Mouse (Mus musculus) layer of hippocampus, adult 2 months (tissue): ENCODE measurements around the gene Rpp30. TPM values are rescaled to one million over a fixed set of nuclear protein-coding genes. Genes with fewer than 3 reads are reported as not detected.

Source experiments
- DNase-seq, 2 experiments: peaks; one replicate each; pipeline ENCODE4 v3.0.0; 2022; ENCODE audit warnings: low spot score in 2 of 2
- H3K27ac ChIP-seq: fragments of 200-600 bp; 2 replicates; pipeline ENCODE4 v1.8.1; 2022
- H3K4me3 ChIP-seq: fragments of 200-600 bp; 2 replicates; pipeline ENCODE4 v1.8.1; 2022; ENCODE audit warnings: mild to moderate bottlenecking
- CTCF ChIP-seq: fragments of 200-600 bp; conservative IDR thresholded peaks from 2 replicates; pipeline ENCODE4 v1.8.1; 2022; ENCODE audit warnings: antibody characterized with exemption, mild to moderate bottlenecking, moderate library complexity
- long read RNA-seq, 2 experiments: library from polyadenylated mRNA; stranded (forward); transcript quantifications; one replicate each; pipeline ENCODE4 v2.0.0; 2021; ENCODE audit warnings: borderline mapping rate in 2 of 2
- total RNA-seq, 2 experiments: library from RNA; stranded (reverse); gene quantifications; 2 replicates each; pipeline ENCODE4 v1.2.3; 2021

Gene Rpp30
- total RNA-seq, result 10 to 100 TPM; 17.0 to 17.4 TPM
- long read RNA-seq, experiment 1, transcript Rpp30-201 (11 exons, 1,145 nt), result major isoform, 21 of 28 reads
- long read RNA-seq, experiment 1, partial matches to known transcripts, result 4 of 28 reads
- long read RNA-seq, experiment 1, other reads (novel, unspliced or antisense), result 3 of 28 reads
- long read RNA-seq, experiment 2, transcript Rpp30-201 (11 exons, 1,145 nt), result major isoform, 22 of 28 reads
- long read RNA-seq, experiment 2, partial matches to known transcripts, result 3 of 28 reads
- long read RNA-seq, experiment 2, other reads (novel, unspliced or antisense), result 3 of 28 reads

DNA sequence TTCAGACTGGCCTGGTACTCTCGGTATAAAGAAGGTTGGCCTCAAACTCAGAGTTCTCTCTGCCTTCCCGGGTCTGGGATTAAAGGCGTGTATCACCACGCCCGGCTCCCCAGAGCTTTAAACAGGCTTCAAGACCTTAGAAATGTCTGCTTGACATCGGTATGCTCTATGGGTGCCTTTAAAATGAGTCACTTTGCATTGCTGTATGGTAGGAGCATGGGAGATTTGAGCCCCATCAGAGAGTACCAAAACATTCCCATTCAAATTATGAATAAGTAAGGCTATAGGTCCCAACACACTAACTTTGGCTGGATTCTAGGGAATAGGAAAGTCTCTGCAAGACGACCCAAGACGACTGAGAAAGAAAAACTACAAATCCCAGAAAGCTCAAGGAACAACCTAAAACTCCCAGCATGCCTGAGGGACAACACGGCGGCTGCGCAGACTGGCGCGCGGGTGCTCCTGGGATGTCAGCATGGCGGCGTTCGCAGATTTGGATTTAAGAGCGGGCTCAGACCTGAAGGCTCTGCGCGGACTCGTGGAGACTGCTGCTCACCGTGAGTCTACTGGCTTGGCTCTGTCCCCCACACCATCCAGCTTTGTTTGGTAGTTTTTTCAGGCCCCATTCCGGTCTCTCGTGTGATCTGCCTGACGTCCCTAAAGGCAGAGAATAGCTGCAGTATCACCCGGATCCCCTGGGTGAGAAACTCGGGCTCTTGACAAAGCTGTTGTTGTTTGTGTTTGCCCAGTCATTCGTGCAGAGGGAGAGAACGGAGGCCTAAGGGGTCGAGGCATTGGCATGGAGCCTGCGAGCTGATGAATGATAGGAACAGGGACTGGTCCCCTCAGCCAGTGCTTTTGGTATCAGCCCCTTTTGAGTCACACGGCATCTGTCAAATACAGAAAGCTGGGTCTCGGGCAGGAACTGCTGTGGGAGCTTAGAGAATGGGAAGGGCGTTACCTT, at the start of gene Rpp30:
Rpp30 (plus strand) TSS at position 455 of the 964 bp plus-strand sequence.
- peak; percentile 82 to 89 for DNase-seq
- H3K27ac ChIP-seq, result peak within 1 kb of the TSS; percentile 82
- no peak for TF ChIP-seq CTCF
- peak within 1 kb of the TSS; percentile 79 for H3K4me3 ChIP-seq

DNA sequence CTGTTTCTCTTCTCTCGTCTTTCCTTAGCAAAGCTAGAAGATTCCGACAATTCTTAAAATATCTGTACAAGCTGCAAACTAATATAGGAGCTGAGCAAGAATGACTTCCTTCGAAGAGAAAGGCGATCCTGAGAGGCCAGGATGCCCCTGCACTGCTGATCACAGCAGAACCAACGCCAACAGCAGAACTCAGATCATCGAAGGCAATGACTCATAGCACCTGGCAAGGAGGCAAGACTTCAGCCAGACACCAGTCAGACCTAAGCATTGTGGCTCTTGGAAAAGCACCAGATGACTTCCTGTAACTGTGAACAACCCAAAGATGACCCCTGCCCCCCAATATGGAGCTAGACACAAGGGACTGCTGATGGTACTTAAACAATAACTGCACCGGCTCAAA, 37.5 kb upstream of the Rpp30 start:
- TF ChIP-seq CTCF, result no peak
- H3K27ac ChIP-seq, result no peak overlapping the region
- no peak for DNase-seq
- no peak overlapping the region for H3K4me3 ChIP-seq

DNA sequence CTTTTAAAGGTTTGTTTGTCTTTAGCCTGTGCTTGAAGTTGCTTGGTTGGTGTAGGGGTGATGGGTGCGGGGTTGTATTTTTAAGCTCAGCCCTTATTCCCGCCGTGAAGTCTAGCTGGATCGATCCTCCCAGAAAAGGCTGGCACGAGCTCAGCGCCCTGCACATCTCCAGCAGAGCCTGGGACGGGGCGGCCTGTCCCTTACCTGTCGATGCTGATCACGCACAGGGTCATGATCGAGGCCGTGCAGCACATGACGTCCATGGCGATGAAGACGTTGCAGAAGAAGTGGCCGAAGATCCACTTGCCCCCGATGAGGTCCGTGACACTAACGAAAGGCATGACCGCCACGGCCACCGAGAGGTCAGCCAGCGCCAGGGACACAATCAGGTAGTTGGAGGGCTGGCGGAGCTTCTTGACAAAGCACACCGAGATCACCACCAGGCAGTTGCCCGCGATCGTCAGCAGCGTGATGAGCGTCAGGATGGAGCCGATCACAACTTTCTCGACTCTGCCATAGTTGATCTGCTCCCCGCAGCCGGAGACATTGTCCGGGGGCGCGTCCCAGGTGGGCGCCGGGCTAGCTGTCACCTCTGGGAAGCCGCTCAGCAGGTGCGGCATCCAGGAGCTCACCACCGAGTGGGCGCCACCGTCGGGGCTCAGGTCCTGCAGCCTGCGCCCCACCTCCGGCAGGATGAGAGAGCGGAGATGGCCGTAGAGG, 26.9 kb upstream of the Rpp30 start:
- Histone ChIP-seq H3K27ac (peak overlapping the region; percentile 39; the same call in 1 of the 2 replicates), H3K4me3 (peak overlapping the region; percentile 54)
- no peak for TF ChIP-seq CTCF
- no peak for DNase-seq

DNA sequence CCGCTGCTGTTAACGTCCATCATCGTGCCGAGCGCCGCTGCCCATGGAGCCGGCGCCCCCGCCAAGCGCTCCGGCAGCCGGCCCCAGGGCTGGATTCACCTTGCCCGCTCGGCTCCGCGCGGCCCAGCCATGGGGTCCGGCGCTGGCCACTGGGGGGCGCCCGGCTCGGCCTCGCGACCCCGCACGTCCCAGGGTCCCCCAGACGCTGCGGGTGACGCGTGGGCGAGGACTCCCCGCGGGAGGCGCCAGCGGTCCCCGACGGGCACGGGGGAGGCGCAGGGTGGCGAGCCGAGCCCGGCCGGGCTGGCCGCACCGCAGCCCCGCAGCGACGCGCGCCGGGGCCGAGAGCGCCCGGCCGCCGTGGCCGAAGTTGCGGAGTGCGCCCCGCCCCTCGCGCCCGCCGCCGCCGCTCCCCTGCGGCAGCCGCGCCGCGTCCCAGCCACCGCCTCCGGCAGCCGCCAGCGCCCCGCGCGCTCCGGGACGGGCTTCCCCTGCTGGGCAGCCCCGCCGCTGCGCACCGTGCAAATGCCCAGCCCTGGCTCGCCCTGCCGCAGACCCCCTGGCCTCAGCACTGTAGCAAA, 26.2 kb upstream of the Rpp30 start, which contains the start of gene Htr7:
Htr7 (minus strand) TSS at position 277 of the 581 bp plus-strand sequence.
- peak in 1 of 2 experiments; percentile 22 for DNase-seq
- peak within 1 kb of the TSS; percentile 54 for H3K4me3 ChIP-seq
- peak within 1 kb of the TSS; percentile 39; the same call in 1 of the 2 replicates for H3K27ac ChIP-seq
- TF ChIP-seq CTCF, result peak; percentile 42

DNA sequence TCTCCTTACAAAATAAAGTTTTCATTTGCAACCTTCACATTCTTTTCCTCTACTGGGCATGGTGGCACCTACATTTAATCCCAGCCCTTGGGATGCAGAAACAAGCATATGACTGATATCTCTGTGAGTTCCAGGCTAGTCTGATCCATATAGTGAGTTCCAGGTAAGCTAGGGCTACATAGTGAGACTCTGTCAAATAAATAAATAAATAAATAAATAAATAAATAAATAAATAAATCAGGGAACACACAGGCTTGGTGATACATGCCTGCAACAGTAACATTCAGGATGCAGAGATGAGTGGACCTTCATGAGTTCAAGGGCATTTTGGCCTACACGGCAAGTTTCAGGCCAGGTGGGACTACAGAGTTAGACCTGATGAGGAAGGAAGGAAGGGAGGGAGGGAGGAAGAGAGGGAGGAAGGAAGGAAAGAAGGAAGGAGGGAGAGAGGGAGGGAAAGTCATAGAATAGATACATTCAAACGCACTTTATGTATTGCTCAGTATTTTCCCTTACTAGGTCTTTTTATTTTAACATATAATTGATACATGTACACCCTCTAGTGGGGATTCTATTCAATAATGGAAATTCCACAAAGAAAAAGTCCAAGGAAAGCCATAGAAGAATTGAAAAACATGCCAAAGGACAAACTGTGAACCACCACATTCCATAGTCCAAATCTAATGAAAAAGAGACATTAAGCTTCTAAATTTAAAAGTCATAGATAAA, 20.6 kb upstream of the Rpp30 start:
- no peak overlapping the region for H3K27ac ChIP-seq
- DNase-seq, result no peak
- no peak overlapping the region for H3K4me3 ChIP-seq
- peak; percentile 77 for TF ChIP-seq CTCF

DNA sequence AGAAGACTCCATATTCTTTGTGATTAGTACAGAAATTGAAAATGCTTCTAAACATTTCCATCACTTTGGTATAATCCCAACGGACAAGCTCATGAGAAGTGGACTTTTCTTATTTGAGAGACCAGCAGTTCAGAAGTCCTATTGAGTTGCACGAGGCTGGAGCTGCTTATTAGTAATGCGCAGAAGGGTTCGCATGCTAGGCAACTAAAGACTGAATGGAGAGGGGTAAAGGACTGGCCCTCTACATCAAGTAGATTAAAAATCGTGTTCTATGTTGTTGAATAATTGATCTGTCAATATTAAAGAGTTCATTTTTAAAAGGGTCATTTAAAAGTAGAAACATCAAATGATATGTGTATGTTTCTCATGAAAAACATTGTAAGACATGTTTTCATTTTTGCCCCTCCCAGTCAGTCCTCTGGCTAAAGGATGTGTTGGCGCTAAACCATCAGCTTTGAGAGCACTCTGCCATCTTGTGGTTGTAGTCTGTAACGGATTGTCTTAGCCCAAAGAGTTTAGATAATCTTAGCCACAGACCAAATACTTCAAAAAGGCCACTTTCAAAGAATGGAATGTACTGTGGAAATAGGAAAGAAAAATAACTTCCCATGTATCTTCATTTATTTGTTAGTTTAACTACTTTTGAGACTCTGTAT, 782 bp upstream of the Rpp30 start:
- Histone ChIP-seq H3K4me3 (peak overlapping the region; percentile 79), H3K27ac (peak overlapping the region; percentile 82)
- TF ChIP-seq CTCF, result peak; percentile 86
- DNase-seq, result peak; percentile 44 to 50

DNA sequence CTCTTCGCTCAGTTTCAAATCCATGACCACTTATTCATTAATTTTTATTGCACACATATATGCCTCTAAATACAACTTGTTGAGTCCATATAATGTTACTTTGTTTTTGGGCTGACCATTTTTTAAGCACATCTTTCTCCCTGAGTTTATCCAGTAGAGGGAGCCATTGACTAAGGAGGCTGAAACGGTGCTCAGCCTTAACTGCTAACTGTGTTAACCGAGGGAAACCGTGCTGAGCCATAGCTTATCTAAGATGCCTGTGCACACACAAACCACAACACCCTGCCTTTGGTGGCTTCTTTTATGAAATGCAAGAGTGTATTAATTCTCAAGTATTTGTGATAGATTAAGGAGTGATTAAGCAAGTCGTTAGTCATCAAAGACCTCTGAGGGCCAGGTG, 7.3 kb downstream of the Rpp30 start:
- Histone ChIP-seq H3K27ac (no peak overlapping the region), H3K4me3 (no peak overlapping the region)
- peak; percentile 82 for TF ChIP-seq CTCF
- DNase-seq, result peak in 1 of 2 experiments; percentile 18

DNA sequence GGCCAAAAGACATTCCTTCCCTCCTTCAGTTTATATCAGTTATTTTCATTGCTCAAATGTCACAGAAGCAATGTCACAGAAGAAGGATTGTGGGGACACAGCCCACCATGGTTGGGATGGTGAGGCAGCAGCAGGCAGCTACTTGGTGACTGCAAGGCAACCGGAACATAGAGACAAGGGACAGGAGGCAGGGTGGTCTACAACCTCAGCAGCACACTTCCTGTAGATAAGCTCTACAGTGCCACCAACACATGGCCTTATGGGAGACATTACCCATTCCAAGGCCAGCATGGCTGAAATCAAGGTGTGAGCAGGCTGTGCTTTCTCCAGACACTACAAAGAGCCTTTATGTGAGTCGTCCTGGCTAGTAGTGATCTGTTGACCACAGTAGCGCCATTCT, 13.7 kb downstream of the Rpp30 start:
- H3K27ac ChIP-seq, result no peak overlapping the region
- no peak for TF ChIP-seq CTCF
- no peak for DNase-seq
- no peak overlapping the region for H3K4me3 ChIP-seq

DNA sequence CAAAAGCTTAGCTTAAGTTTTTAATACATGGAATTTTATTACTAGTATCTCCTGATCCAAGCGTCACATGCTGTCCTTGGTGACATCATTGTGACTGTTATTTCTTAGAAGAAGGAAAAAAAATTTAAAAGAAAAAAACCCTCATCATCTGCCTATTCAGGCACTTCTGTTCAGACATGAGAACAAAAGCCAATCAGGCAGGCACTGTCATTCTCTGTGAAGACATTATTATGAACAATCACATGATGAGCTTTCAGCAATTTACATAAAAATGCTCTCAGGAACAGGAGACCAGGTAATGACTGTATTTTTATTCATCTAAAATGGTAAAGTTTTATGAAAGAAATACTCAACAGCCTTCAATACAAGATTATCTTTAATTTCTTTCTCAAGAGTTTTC, 14.7 kb downstream of the Rpp30 start:
- Histone ChIP-seq H3K27ac (no peak overlapping the region), H3K4me3 (no peak overlapping the region)
- no peak for TF ChIP-seq CTCF
- DNase-seq, result no peak

DNA sequence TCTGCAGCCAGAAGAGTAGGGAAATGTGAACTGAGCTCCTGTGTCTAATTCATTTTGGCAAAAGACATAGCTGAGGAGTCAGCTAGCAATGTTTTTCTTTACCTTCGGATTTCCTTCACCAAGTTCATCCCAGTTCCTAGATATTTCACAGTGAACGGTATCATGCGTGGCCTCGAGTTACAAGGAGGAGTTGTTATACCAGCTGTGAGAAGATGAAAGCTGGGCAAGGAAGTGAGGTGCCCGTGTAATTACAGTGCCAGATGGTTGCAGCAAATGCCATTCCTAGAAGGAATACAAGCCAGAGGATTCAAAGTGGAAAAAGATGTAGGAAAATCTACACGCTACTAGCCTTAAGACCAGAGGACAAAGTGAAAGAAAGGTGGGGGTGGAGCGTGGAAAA, 15.4 kb downstream of the Rpp30 start:
- Histone ChIP-seq H3K27ac (no peak overlapping the region), H3K4me3 (no peak overlapping the region)
- TF ChIP-seq CTCF, result no peak
- DNase-seq, result no peak

DNA sequence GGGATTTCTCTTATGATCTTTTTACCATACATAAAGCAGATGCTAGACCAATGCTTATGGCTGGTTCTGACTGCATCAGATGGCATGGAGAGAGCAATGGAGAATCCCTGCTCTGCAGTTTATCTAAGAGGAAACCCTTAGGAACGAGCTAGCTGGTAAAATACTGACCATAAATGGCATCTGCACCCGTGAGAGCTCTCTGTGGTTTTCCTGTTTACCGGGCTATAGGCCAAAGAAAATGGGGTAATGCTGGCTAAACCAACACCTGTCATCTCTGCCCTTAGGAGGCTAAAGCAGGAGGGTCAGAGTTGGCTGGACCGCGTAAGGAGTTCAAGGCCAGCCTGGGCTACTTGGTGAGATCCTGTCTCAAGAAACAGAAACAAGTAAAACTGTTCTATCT, 20.4 kb downstream of the Rpp30 start:
- no peak for TF ChIP-seq CTCF
- H3K27ac ChIP-seq, result no peak overlapping the region
- no peak for DNase-seq
- H3K4me3 ChIP-seq, result no peak overlapping the region
